Mouse (Mus musculus): ENCODE measurements around the gene Gpr153.

The Gpr153 gene

DNA sequence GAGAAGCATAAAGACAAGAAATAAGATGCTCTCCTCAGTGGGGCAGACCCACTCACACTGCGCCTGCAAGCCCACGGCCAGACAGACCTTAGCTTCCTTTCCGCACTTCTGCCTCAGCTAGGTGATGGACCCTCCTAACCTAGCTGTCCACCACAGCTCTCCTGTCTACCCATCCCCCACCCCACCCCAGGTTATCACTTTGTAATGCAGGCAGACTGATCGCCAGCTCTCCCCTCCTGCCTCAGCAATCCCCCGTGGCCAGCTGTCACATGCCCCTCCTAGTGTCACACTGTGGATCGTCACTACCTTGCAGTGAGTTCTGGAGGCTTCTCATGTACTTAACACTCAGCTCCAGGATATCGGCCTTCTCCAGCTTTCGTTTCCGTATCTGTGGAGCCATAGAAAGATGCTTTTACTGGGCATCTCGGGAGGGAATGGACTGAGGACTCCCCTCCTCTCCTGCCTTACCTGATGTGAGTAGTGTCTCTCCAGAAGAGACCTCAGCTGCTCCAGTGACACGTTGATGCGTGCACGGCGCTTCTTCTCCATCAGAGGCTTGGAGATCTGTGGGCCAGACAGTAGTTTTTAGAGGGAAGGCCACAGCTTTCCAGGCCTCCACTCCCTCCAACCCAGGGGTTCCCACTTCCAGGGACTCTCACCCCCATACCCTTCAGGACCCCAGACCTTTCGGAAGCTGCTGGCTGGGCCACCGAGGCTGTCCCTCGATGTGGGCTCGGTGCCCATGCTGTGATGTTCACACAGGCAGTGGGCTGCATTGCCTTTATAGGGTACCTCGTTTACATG is 13.5 kb downstream of the Gpr153 start:
- no peak for DNase-seq (ENCODE audit: low spot score)

DNA sequence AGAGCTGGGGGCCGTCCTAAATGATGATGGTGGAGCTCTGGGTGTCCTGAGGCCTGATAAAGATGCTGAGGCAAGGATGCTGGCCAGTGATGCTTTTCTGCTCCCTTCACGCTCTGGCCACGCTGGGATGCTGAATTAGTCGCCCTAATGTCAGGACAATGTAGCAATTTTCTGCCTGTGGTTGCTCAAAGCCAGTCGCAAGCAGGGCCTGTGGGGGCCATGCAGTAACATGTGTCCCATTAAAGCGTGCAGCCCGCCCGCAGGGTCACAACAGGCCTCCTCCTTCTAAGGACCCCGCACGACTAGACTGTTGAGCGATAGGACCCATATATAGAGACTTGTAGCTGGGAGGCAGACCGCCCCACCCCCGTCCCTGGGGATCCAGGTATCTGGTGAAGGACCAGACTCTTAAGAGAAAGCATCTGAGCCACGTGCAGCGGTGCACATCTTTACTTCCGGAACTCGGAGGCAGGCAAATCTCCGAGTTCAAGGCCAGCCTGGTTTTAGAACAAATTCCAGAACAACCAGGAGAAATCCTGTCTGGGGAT is 14.4 kb downstream of the Gpr153 start:
- no peak for DNase-seq (ENCODE audit: low spot score)

DNA sequence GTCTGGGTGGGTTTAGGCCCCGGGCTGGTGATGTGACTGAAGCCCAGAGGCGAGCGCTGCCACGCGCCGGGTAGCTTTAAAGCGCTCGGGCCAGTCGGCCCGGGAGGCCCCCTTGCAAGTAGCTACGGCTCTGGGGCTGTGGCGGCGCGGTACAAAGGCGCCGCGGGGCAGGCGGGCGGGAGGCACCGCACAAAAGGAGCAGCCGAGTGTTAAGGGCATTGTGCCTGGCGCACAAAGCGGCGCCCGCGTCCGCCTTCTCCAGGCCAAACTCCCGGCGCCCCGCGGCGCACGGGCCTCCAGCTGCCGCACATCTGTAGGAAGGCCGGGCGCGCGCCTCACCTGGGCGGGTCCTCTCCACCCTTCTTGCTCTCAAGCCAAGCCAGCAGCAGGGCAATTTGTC is 16.4 kb downstream of the Gpr153 start:
- no peak for DNase-seq (ENCODE audit: low spot score)

- DNase-seq (ENCODE audit: low spot score): no peak
These were observed 17.0 kb downstream of the Gpr153 start for GRCm38 (mm10) chr4:152290991-152291390.

GRCm38 (mm10) chr4:152291562-152291961 is 17.5 kb downstream of the Gpr153 start, which contains the start of gene Hes3:
Gene Hes3 (minus strand): TSS chr4:152291662.
- DNase-seq (ENCODE audit: low spot score): no peak

DNA sequence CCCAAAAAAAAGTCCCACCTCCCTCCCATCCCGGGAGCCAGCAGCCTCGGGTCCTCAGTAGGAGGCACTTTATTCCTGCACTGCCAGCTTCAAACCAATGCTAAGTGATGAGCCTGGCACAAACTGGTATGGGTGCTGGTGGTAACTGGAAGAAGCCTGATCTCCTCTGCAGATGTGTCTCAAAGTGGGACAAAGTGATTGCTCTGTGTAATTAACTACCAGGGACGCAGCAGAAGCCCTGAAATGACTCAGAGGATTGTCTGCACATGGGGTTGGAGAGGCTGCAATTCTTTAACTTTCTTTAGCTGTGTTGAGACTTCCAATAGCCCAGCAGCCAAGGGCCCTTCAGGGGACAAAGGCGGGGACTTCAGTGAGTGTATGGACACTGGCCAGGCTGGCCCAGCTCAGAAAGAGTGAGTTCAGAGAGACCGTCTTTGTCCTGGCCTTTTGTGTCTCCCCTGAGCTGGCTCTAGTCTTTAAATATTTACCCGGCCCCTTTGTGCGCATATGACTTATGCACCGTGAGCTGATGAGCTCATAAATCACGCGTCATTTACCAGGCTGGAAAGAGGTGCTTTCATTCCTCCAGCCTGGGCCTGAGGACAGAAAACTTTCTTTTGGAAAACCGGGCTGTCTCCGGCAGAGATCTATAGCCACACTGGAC is 18.2 kb downstream of the Gpr153 start:
- no peak for DNase-seq (ENCODE audit: low spot score)

- DNase-seq (ENCODE audit: low spot score): no peak
These were observed 20.3 kb downstream of the Gpr153 start for GRCm38 (mm10) chr4:152294188-152294929.

DNA sequence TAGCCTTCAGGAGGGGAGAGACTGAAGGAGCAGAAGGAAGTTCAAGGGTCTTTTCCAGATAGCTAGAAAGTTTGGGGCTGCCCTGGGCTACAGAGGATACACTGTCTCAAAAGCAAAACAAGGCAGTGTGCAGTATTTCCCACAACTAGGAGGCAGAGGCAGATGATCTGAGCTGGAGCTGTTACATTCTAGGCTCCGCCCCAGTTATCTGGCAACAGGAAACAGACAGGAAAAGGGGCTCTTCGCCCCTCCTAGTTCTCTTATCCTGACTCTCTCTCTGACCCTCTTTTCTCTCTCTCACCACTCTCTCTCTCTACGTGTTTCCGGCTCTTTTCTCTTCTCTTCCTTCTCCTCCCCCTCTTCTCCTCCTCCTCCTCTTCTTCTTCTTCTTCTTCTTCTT is 21.9 kb downstream of the Gpr153 start:
- DNase-seq (ENCODE audit: low spot score): no peak

DNA sequence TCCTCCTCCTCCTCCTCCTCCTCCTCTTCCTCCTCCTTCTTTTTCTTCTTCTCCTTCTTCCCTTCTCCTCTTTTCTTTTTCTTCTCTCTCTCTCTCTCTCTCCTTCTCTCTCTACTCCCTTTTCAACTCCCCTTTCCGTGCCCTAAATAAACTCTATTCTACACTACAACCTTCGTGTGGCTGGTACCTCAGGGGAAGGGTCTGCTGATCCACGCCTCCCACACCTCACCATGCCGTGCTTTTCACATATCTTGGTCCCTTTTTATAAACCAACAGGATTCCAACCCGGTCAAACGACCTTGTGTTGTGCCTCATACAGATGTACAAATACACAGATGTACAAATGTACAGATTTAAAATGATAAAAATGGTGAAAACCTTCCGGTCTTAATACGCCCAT is 22.3 kb downstream of the Gpr153 start:
- DNase-seq (ENCODE audit: low spot score): no peak

- DNase-seq (ENCODE audit: low spot score): peak; percentile 100
These were observed 23.1 kb downstream of the Gpr153 start, which contains the start of gene Icmt for GRCm38 (mm10) chr4:152296874-152297861. Gene Icmt (plus strand): TSS chr4:152297227.

GRCm38 (mm10) chr4:152298836-152299235 is 24.8 kb downstream of the Gpr153 start:
- no peak for DNase-seq (ENCODE audit: low spot score)

GRCm38 (mm10) chr4:152300375-152300774 is 26.3 kb downstream of the Gpr153 start:
- DNase-seq (ENCODE audit: low spot score): no peak

DNA sequence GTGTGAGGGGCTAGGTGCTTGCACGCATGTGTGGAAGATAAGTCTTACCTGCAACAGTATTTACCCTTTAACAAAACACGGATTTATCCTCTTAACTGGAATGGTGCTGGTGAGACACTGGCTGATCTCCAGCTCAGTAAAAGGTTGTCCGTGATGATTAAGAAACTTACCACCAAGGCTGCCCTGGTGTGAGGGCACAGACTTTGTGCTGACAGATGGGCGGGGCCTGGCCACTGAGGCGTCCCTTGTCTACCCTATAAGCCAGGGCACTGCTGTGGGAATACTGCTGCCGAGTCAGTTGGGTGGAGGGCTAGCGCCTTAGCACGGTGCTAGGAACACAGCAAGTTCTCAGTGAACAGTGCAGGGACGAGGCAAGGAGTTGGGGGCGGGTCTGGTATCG is 28.0 kb downstream of the Gpr153 start:
- no peak for DNase-seq (ENCODE audit: low spot score)

DNA sequence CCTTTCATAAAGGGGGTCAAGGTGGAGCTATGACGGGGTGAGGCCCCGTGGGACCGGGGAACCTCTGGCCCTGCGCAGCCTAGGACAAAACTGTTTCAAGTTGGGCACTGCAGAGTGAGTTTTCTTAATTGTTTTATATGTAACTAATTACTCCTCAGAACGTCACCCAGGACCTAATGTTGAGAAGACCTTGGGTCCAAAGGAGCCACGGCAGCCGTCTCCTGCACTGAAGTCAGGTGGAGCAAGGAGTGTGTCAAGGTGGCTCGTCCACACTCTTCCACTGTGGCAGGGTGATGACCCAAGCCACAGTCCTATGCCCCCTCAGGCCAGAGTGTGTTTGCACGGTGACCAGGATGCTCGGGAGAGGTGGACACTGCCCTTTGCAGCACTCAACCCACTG is 29.1 kb downstream of the Gpr153 start:
- DNase-seq (ENCODE audit: low spot score): no peak

DNA sequence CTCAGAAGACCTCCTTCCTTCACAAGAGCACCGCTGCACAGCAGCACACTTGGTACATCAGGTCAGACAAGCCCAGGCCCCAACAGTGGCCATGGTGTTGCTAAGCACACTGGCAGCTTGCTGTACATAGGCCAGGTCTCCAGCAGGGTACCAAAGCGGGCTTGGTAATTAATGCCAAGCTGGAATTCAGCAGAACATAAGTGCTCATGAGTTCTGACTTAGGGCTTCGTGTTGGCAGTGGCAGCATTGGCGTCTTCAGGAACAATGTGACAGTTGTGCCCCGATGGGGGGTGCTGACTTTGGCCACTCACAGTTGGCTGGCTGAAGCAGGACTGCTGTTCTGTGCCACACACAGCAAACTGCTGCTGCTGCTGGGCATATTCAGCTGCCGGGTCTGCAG is 30.7 kb downstream of the Gpr153 start:
- no peak for DNase-seq (ENCODE audit: low spot score)

GRCm38 (mm10) chr4:152305991-152306390 is 32.0 kb downstream of the Gpr153 start:
- DNase-seq (ENCODE audit: low spot score): no peak

DNA sequence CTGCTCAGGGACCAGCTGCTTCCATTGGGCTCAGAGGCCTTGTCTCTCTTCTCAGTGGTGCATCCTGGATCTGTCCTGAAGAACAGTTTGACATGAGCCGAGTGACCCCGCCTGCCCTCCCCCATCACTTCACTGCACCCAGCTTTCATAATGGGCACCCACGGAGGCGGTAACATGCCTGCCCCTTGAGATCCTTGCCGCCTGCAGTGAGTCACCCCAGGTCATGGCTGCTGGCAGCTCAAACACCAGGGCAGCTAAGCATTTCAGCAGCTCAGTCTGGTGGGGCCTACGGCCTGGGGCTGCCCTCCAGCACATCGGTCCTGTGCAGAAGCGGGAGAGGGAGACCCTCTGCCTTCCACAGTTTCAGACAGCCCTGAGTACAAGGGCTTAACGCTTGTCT is 33.5 kb downstream of the Gpr153 start:
- no peak for DNase-seq (ENCODE audit: low spot score)

DNA sequence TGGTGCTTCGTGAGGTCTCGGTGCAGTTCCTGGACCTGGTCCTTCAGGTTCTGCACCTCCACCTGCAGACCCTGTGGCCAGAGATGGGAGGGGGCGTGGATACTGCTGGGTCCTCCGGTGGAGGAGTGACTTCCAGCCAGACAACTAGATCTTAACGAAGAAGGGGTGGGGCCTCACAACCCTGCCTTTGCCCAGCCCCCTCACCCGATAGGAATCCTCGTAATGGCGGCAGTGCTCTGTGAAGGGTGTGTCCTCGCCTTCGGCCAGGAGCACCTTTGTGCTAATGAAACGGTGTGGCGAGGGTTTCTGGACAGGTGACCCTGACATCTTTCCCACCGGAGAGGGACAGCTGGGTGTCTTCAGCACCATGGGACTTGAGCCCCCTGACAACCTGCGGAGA is 38.2 kb downstream of the Gpr153 start:
- no peak for DNase-seq (ENCODE audit: low spot score)

DNA sequence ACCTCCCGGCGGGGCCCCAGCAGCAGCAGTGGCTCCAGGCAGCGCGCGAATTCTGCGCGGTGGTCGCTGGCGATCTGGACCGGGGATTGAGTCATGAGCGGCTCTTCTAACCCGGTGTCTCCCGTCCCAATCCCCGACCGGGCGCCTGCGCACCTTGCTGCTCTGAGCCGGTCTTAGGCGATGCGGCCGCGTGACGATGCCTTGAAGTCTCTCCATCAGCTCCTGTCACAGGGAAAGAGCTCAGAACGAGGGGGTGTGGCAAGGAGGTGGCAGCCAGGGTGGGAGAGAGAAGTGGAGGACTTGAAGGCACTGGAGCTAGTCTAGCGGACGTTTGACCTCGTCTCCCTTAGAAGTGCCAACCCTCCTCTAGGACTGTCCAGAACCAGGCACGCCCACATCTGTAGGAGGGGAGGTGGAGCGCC is 39.2 kb downstream of the Gpr153 start:
- no peak for DNase-seq (ENCODE audit: low spot score)

- DNase-seq (ENCODE audit: low spot score): no peak
These were observed 39.9 kb downstream of the Gpr153 start for GRCm38 (mm10) chr4:152313934-152314333.

GRCm38 (mm10) chr4:152315498-152316213 is 41.6 kb downstream of the Gpr153 start:
- DNase-seq (ENCODE audit: low spot score): no peak
